Mouse (Mus musculus): Measurements from ENCODE around the gene Olfr446. TPM values are rescaled to one million over a fixed set of nuclear protein-coding genes. Genes with fewer than 3 reads are reported as not detected.

Olfr446 gene
- total RNA-seq (2021): not detected

GRCm38 (mm10) chr6:42921077-42921476 lies at the start of gene Olfr446:
Gene Olfr446 (plus strand): TSS chr6:42921377.
- DNase-seq: no peak
- intact Hi-C loops (cut with DNase I): no loop called here

GRCm38 (mm10) chr6:42876323-42876722 lies 44.9 kb upstream of the Olfr446 start:
- no peak for DNase-seq
- intact Hi-C loops (cut with DNase I): no loop called here

GRCm38 (mm10) chr6:42890141-42890540 lies 31.0 kb upstream of the Olfr446 start, which contains the start of gene Olfr448:
Gene Olfr448 (plus strand): TSS chr6:42890441.
- intact Hi-C loops (cut with DNase I): no loop called here
- no peak for DNase-seq

GRCm38 (mm10) chr6:42900345-42900744 lies 20.8 kb upstream of the Olfr446 start:
- intact Hi-C loops (cut with DNase I): no loop called here
- no peak for DNase-seq

- DNase-seq: no peak
- intact Hi-C loops (cut with DNase I): no loop called here
These were observed 12.6 kb upstream of the Olfr446 start, which contains the start of gene Olfr447 for GRCm38 (mm10) chr6:42908578-42908977. Gene Olfr447 (plus strand): TSS chr6:42908878.

- no peak for DNase-seq
- intact Hi-C loops (cut with DNase I): no loop called here
These were observed 27.6 kb downstream of the Olfr446 start, which contains the start of gene Olfr444 for GRCm38 (mm10) chr6:42948767-42949166. Gene Olfr444 (plus strand): TSS chr6:42949067.

GRCm38 (mm10) chr6:42980377-42980776 lies 59.2 kb downstream of the Olfr446 start:
- intact Hi-C loops (cut with DNase I): no loop called here
- no peak for DNase-seq

Other genes starting within 250 kb of the Olfr446 start
- 10 to 100 TPM; 11.4 to 12.2 TPM for gene Tcaf1, start 211.3 kb upstream of the Olfr446 start, total RNA-seq (2021)
- gene Olfr453, start 182.0 kb upstream of the Olfr446 start, total RNA-seq (2021): not detected
- gene Olfr38, start 165.0 kb upstream of the Olfr446 start, total RNA-seq (2021): not detected
- gene Olfr452, start 136.3 kb upstream of the Olfr446 start, total RNA-seq (2021): not detected
- gene Olfr450, start 109.4 kb upstream of the Olfr446 start, total RNA-seq (2021): not detected
- not detected for gene Olfr449, start 87.0 kb upstream of the Olfr446 start, total RNA-seq (2021)
- gene Olfr448, start 30.9 kb upstream of the Olfr446 start, total RNA-seq (2021): not detected
- not detected for gene Olfr447, start 12.5 kb upstream of the Olfr446 start, total RNA-seq (2021)
- gene Olfr444, start 27.7 kb downstream of the Olfr446 start, total RNA-seq (2021): not detected
- gene Olfr441, start 185.0 kb downstream of the Olfr446 start, total RNA-seq (2021): not detected
- gene Olfr237-ps1, start 225.2 kb downstream of the Olfr446 start, total RNA-seq (2021): not detected
- not detected for gene Olfr437, start 241.9 kb downstream of the Olfr446 start, total RNA-seq (2021)